Mouse (Mus musculus) bone marrow, adult 2 months (tissue): ENCODE data around the gene Gm2174.

Experiments
- CTCF ChIP-seq: fragments of 200-500 bp; IDR thresholded peaks from 2 replicates; pipeline ENCODE4 v1.5.1; 2011; ENCODE audit warnings: low read length, control low read depth; ENCODE audit not compliant: control insufficient read depth, insufficient read depth
- POLR2A ChIP-seq: fragments of 200-500 bp; IDR thresholded peaks from 2 replicates; pipeline ENCODE4 v1.6.1; 2011; ENCODE audit warnings: low read depth, mild to moderate bottlenecking, control low read depth, low read length, borderline replicate concordance; ENCODE audit not compliant: control insufficient read depth

DNA sequence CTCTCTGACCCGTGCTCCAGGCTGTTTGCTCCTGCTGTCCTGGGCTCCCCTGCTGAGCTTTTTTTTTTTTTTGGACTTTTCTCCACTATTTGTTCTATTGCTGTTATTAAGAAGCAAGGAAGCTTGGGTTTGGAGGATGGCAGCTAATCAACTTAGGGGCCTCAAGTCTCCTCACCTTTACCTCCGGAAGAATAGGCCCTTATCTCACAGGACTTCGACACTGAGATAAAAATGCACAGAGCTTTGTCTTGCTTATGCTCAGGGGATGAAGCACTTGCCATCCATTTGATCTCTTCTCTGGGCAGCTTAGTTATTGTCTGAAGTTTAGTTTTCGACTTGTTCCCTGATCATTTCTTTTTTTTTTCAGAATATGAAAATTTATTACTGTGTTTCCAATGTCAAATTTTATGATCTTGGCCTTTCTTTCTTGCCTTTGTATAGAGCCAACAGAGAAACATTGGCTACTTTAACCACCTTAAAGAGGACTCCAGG, at the start of gene Gm2174:
- TF ChIP-seq POLR2A: no peak
- no peak for TF ChIP-seq CTCF
